Mouse (Mus musculus): Measurements from ENCODE around the gene Casq1. TPM values are rescaled to one million over a fixed set of nuclear protein-coding genes. Genes with fewer than 3 reads are reported as not detected.

The Casq1 gene
- polyA plus RNA-seq, 1 experiment from 2014 or later, result 225 TPM

- no peak for DNase-seq (ENCODE audit: low spot score)
- no peak overlapping the region for H3K27ac ChIP-seq
- no peak overlapping the region for H3K4me3 ChIP-seq
- H3K4me1 ChIP-seq, result peaks cover 18% of the 10 kb centered on the region
- 91% methylated on average over 1 of the region's 1 CpGs for WGBS
- no peaks in the 10 kb centered on the region for H3K9me3 ChIP-seq
- no peaks in the 10 kb centered on the region for H3K27me3 ChIP-seq (ENCODE audit: insufficient read depth, poor library complexity, severe bottlenecking)
- H3K36me3 ChIP-seq, result peaks cover 21% of the 10 kb centered on the region
Observed at GRCm38 (mm10) chr1:172162009-172162408, 57.7 kb downstream of the Casq1 start.

GRCm38 (mm10) chr1:172160508-172160907 lies 59.2 kb downstream of the Casq1 start:
- Histone ChIP-seq H3K27me3 (ENCODE audit: insufficient read depth, poor library complexity, severe bottlenecking) (no peaks in the 10 kb centered on the region), H3K9me3 (no peaks in the 10 kb centered on the region), H3K4me1 (peaks cover 18% of the 10 kb centered on the region), H3K36me3 (peaks cover 20% of the 10 kb centered on the region), H3K27ac (peak overlapping the region; percentile 81), H3K4me3 (0 out of 2 replicates have a peak overlapping the region, but pooled peaks have one; percentile 2)
- no peak for DNase-seq (ENCODE audit: low spot score)

DNA sequence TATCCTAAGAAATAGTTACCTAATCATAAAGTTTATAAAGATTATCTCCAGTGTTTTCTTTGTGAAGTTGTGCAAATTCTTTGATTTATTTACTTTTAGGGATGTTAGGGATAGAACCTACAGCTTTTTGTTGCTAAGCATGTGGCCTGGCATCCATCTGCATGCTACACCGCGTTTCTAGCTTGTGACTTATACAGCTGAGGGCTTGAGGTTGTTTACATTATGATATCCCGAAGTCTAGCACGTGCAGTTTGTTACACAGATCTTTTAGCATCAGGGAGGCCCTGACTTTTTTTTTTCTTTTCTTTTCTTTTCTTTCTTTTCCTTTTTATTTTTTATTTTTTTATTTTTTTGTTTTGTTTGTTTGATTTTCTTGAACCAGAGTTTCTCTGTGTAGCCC lies 59.7 kb downstream of the Casq1 start:
- 53% methylated on average over 4 of the region's 4 CpGs for WGBS
- H3K27me3 ChIP-seq (ENCODE audit: insufficient read depth, poor library complexity, severe bottlenecking), result no peaks in the 10 kb centered on the region
- H3K9me3 ChIP-seq, result no peaks in the 10 kb centered on the region
- no peak for DNase-seq (ENCODE audit: low spot score)
- peaks cover 18% of the 10 kb centered on the region for H3K4me1 ChIP-seq
- peak overlapping the region; percentile 81 for H3K27ac ChIP-seq
- 0 out of 2 replicates have a peak overlapping the region, but pooled peaks have one; percentile 2 for H3K4me3 ChIP-seq
- peaks cover 18% of the 10 kb centered on the region for H3K36me3 ChIP-seq

Other genes starting within 250 kb of the Casq1 start
- 12.8 and 16.0 TPM in 2 replicates for gene Vangl2, start 191.4 kb downstream of the Casq1 start, polyA plus RNA-seq (2016; fragmentation: Nextera tagmentation; extraction: Ambion mirVana)
- 0.09 TPM in 1 of 2 replicates, not detected in the other for gene Nhlh1, start 162.3 kb downstream of the Casq1 start, polyA plus RNA-seq (2016; fragmentation: Nextera tagmentation; extraction: Ambion mirVana)
- 188 and 218 TPM in 2 replicates for gene Copa, start 137.3 kb downstream of the Casq1 start, polyA plus RNA-seq (2016; fragmentation: Nextera tagmentation; extraction: Ambion mirVana)
- 107 and 124 TPM in 2 replicates for gene Ncstn, start 137.1 kb downstream of the Casq1 start, polyA plus RNA-seq (2016; fragmentation: Nextera tagmentation; extraction: Ambion mirVana)
- gene Pex19, start 93.1 kb downstream of the Casq1 start, polyA plus RNA-seq (2016; fragmentation: Nextera tagmentation; extraction: Ambion mirVana), result 154 and 161 TPM in 2 replicates
- 110 and 125 TPM in 2 replicates for gene Dcaf8, start 71.8 kb downstream of the Casq1 start, polyA plus RNA-seq (2016; fragmentation: Nextera tagmentation; extraction: Ambion mirVana)
- 115 and 152 TPM in 2 replicates for gene Pea15a, start 13.1 kb downstream of the Casq1 start, polyA plus RNA-seq (2016; fragmentation: Nextera tagmentation; extraction: Ambion mirVana)
- gene Atp1a4, start 38.5 kb upstream of the Casq1 start, polyA plus RNA-seq (2016; fragmentation: Nextera tagmentation; extraction: Ambion mirVana), result 0.09 and 0.12 TPM in 2 replicates
- gene Igsf8, start 41.8 kb upstream of the Casq1 start, polyA plus RNA-seq (2016; fragmentation: Nextera tagmentation; extraction: Ambion mirVana), result 30.1 and 33.2 TPM in 2 replicates
- gene Atp1a2, start 78.2 kb upstream of the Casq1 start, polyA plus RNA-seq (2016; fragmentation: Nextera tagmentation; extraction: Ambion mirVana), result 8.7 and 22.5 TPM in 2 replicates
- gene Kcnj9, start 109.5 kb upstream of the Casq1 start, polyA plus RNA-seq (2016; fragmentation: Nextera tagmentation; extraction: Ambion mirVana), result not detected in 2 replicates
- gene Kcnj10, start 121.3 kb upstream of the Casq1 start, polyA plus RNA-seq (2016; fragmentation: Nextera tagmentation; extraction: Ambion mirVana), result 0.09 TPM in 1 of 2 replicates, not detected in the other
- 8.0 and 8.6 TPM in 2 replicates for gene Pigm, start 156.7 kb upstream of the Casq1 start, polyA plus RNA-seq (2016; fragmentation: Nextera tagmentation; extraction: Ambion mirVana)